Mouse (Mus musculus): ENCODE data around the gene Cdkal1.
A peak's percentile ranks its signal among the peaks of the same experiment; 100 is the strongest.

The Cdkal1 gene

DNA sequence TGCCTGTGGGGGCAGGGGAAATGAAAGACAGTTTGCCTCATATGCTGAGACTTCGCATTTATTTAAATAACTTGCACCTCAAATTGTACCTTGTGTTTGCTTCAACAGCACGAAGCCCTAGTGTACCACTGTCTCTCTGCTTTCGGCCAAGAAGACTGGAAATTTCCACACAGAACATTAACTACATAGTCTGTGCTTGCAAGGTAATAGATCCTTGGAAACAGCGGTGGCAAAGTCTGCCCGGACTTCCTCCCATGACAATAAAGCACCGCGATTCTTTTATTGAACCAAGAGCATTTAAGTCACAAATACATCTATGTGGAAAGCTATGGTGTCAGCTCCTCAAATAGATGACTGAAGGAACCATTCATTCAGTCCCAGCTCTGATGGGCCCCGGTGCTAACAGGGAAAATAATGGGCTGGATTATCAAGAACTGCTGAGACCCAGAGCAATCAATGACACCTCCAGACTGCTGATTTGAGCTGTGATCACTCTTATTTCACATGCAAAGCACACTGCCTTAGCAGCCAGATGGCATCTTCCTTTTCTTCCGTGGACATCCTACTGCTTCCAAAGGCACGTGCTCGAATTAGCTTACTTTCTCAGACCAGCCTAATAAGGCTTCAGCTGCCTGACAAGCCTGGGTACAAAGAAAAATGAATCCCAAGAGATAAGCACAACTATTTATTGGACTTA lies 591.3 kb downstream of the Cdkal1 start:
- DNase-seq (ENCODE audit: low spot score in 2 of 2): no peak

DNA sequence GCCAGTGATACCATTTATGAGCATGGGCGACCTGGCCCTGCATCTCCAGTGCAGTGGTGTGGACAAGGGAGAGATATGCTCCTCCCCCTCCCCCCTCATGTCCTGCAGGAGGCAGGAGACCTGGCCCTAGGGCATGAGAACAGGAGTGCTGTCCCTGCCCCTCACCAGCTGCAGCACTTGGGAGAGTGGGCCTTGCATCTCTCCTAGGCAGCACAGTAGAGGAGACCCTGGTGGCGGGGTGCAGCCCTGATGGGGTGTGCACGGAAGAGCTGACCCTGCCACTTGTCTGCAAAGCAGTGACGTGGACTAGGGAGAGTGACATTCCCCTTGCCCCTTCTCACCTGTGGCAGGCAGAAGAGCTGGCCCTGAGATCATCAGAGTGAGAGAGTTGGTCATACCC lies 593.3 kb downstream of the Cdkal1 start:
- no peak for DNase-seq (ENCODE audit: low spot score in 2 of 2)

DNA sequence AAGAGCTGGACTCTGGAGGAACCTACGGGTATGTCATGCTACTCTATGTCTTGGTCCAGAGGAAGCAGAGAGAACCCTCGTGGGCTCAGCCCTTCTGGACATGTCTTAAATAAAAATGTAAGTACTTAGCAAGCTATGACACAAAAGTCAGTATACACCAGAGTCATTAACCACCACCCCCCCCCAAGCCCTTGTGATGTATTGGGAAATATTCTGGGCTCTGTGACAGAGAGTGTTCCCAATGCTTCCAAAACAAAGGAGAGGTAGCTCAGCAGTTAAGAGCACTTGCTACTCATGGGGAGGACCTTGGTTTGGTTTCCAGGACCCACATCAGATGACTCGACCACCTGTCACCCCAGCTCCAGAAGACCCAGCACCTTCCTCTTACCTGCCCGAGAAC lies 606.9 kb downstream of the Cdkal1 start:
- no peak for DNase-seq (ENCODE audit: low spot score in 2 of 2)

- DNase-seq (ENCODE audit: low spot score in 2 of 2): no peak
Observed at GRCm38 (mm10) chr13:29247800-29248199, 607.7 kb downstream of the Cdkal1 start.

DNA sequence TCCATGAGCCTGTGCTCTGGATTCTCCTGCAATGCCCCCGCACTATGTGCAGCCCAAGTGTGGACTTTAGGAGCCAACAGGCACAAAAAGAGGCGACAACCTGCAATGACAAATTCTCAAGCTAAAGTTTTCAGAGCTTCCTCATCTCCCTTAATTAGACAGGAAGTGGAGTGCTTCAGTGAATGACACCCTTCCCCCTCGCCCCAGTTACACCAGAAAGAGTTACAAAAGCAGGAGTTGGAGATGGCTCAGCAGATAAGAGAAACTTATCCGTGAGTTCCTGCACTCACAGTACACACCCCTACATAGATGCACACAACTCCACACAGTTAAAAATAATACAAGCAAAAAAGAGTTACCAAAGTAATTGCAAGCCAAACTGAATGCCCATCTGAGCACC lies 620.4 kb downstream of the Cdkal1 start:
- peak in 1 of 2 experiments; percentile 8 for DNase-seq (ENCODE audit: low spot score in 2 of 2)

- DNase-seq (ENCODE audit: low spot score in 2 of 2): no peak
Observed at GRCm38 (mm10) chr13:29234442-29234841, 621.0 kb downstream of the Cdkal1 start.

DNA sequence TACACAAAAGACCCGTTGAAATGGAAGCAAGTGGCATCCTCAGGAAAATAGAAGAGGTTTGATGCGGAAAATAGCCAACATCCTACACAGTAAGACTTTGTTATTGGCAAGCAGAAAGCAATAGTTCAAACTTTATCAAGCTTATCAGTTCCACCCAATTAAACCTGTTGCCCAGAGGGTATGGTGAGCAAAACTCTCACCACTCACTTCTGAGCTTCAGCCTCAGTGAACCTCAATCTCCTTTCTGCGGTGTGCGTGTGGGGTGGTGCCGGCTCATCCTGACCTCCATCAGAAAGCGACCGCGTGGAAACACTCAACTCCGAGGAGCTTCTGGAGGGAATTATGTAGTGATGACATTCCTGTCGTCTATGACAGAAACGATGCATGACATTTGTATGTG lies 621.5 kb downstream of the Cdkal1 start:
- DNase-seq (ENCODE audit: low spot score in 2 of 2): no peak

DNA sequence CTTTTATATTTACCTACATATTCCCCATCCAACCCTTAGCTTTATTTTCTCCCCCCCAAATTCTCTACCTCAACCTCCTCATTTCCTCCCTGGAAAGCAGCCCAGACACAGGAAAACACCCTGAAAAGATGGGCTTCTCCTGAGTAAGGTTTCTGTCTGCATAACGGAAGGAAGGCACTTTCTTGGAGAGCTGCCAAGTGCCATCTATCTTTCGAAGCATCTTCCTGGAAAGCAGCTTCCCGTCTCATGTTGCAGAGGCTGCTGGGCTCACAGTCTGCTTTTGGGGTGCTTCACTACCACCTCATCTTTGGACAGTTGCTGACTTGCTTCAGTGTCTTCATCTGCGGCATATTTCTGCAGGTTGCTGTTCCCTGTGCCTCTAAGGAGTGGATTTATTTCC lies 622.8 kb downstream of the Cdkal1 start:
- DNase-seq (ENCODE audit: low spot score in 2 of 2): peak in 1 of 2 experiments; percentile 18

DNA sequence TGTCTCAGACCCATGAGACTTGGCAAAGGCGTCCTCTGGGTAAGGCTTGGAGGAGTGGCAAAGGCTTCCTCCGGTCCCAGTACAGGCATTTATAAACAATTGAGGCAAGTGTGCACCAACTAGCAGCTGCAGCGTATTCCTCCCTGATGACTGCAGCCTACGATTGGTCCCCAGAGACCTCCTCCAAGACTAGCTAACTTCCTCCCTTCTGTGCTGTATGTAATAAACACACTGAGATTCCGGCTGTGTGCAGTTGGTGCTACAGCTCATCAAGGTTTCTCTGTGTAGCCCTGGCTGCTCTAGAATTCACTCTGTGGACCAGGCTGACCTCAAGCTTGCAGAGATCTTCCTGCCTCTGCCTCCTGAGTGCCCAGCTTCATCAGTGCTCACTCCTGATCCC lies 630.7 kb downstream of the Cdkal1 start:
- no peak for DNase-seq (ENCODE audit: low spot score in 2 of 2)

DNA sequence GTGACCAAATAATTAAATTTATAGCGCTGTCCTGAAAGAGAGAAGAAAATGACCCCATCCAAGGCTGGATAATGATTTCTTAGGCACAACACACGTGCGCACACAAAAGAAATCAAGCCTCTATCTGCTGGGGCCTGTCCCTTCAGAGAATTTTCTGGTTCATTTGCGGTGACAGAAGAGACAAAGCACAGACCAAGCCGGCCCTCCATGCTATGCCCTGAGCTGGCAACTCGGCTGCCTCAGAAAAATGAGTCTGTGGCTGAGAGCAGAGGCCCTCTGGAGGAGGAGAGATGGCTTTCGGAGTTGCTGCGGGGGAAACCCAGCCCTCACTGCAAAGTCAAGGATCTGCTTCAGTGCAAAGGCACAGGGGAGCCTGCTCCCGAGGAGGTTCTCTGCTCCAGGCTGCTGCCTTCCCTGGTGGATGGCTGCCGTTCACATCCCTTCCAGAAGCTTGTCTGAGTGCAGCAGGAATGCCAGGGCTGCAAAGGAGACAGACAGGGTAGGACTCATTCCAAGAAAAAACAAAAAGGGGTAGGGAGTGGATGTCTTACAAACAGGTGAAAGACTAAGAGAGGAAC lies 633.1 kb downstream of the Cdkal1 start:
- DNase-seq (ENCODE audit: low spot score in 2 of 2): no peak

- DNase-seq (ENCODE audit: low spot score in 2 of 2): no peak
Observed at GRCm38 (mm10) chr13:29221646-29222045, 633.8 kb downstream of the Cdkal1 start.

DNA sequence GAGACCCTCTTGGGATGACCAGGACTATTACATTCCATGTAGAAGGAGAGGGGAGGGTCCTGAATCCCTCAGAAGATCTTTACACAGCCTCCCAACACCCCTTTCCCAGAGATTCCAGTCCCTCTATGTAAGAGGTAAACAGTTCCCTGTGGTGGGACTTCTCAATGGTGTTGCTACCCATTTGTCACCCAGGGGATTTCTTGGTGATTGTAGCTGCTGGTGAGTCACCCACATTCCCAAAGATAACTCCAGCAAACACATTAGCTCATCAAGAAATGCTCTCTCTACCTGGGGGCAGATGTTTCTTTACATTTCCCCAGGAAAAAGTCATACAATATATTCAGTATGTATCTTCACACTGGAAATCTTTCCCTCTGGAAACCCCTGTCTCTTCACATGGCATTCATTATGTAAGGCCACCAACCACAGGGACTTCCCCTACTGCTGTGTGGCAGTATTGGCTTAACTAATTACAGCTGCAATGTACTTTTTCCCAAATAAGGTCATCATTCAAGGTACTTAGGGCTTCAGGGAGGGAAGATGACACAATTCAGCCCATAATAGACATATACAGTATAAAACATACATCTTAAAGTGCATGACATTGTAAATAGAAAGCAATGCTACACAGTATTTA lies 636.8 kb downstream of the Cdkal1 start:
- DNase-seq (ENCODE audit: low spot score in 2 of 2): no peak

- peak; percentile 9 to 43 for DNase-seq (ENCODE audit: low spot score in 2 of 2)
Observed at GRCm38 (mm10) chr13:29210159-29211021, 645.1 kb downstream of the Cdkal1 start.

GRCm38 (mm10) chr13:29208749-29209148 lies 646.7 kb downstream of the Cdkal1 start:
- no peak for DNase-seq (ENCODE audit: low spot score in 2 of 2)

DNA sequence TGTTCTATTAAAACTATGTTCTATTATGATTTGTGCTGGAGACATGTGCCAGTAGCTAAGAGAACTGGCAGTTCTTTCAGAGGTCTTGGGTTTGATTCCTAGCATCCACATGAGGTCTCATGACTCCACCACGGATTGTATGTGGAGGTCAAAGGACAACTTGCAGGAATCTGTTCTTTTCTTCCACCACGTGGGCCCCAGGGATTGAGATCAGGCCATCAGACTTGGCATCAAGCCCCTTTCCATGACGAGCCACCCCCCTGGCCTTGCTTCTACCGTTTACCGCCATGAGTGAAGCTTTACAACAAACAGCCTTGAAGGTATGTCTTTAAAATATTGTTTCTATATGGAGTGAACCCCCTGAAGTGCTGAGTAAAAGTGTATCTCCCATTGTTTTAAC lies 651.6 kb downstream of the Cdkal1 start:
- no peak for DNase-seq (ENCODE audit: low spot score in 2 of 2)

DNA sequence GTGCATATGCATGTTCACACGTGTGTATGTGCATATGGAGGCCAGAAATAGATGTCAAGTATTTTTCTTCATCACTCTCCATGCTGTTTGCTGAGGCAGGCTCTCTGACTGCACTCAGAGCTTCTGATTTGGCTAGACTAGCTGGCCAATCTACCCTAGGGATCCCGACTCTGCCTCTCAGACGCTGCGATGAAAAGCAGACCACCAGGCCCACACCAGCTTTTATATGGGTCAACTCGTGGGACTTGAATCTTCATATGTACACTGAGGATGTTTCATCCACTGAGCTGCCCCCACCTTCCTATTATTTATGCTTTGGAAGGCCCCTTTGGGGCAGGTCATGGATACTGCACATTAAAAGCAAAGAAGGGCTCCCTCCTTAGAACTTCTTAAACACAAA lies 652.0 kb downstream of the Cdkal1 start:
- DNase-seq (ENCODE audit: low spot score in 2 of 2): no peak

- DNase-seq (ENCODE audit: low spot score in 2 of 2): no peak
Observed at GRCm38 (mm10) chr13:29202562-29202961, 652.9 kb downstream of the Cdkal1 start.

DNA sequence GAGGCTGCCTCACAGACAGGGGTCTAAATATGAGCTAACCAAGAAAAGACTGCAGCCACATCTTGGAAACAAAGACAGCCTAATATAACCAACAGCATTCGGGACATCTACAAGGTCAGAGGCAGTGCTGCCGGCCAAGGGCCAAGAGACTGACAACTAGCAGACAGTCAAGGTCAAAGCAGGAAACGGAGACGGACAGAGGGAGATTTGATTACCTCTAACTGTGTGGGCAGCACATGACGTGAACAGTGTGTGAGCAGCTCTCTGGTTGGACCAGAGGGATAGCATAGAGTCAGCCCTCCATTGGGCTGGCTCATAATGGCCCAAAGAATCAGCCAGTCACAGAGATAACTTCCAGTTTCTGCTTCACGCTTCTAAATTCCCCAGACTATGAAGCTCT lies 655.8 kb downstream of the Cdkal1 start:
- no peak for DNase-seq (ENCODE audit: low spot score in 2 of 2)

DNA sequence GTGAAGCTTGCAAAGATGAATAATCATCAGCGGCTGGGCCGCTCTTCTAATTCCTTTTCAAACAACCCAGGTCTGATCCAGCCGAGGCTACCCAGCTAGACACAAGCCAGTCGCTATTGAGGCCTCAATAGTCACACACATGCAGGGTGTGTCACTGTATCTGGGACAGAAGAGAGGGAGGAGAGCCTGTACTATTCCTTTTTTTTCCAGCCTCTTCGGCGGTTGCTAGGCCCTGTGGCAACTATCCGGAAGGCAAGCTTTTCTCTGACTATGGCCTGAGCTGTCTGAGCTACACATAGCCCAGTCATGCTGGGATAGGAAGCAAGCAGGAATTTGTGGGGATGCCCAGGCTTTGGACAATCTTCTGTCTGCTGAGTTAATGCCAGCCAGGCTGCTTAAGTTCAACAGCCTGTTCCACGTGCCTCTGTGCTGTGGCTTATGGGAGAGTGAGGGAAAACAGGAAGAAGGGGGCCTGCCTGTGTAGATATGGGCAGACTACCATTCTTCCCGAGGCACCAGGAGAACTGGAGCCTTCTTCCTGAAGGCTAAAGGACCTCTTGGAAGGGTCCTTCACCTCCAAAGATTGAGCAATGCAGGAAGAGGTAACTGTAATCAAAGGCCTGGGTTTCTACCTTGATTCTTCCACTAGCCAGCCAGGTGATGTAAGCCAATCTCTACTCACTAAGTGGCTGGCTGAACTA lies 658.5 kb downstream of the Cdkal1 start:
- DNase-seq (ENCODE audit: low spot score in 2 of 2): no peak

DNA sequence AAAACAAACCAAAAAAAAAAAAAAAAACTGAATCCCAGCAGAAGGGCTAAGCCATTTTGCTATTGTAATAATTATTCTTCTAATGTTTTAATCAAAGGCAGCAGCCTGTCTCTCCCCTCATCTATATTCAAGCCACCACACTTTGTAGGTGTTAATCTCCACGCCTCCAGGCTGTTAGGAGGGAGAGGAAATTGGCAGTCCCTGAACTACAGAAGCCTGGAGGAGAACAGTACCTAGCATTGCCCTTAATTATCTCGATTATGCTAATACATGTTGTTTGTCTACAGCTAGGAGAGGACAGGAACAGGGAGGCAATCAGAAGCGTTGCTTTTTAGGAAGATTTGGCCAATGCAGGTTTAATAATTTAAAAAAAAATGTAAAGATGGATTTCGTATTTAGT lies 659.8 kb downstream of the Cdkal1 start:
- no peak for DNase-seq (ENCODE audit: low spot score in 2 of 2)

GRCm38 (mm10) chr13:29194946-29195345 lies 660.5 kb downstream of the Cdkal1 start:
- no peak for DNase-seq (ENCODE audit: low spot score in 2 of 2)

- DNase-seq (ENCODE audit: low spot score in 2 of 2): no peak
Observed at GRCm38 (mm10) chr13:29192697-29193096, 662.8 kb downstream of the Cdkal1 start.

Measured in thymus, postnatal 10 days (tissue).